Mouse (Mus musculus) liver, postnatal 0 days (tissue): Measurements from ENCODE around the gene Hba-a1. TPM values are rescaled to one million over a fixed set of nuclear protein-coding genes. Genes with fewer than 3 reads are reported as not detected.
"Not testable (repeated sequence)": the region's sequence is repeated elsewhere in the genome, so short reads cannot be mapped to it uniquely, and the experiment has no call there.

ENCODE experiments used
- ATAC-seq: fragments of 200-750 bp; cut with Nextera tagmentation; 2 replicates; pipeline ENCODE4 v1.8.0; 2017; ENCODE audit warnings: mild to moderate bottlenecking, moderate library complexity
- DNase-seq: peaks from one replicate; pipeline ENCODE4 v3.0.0-alpha.2; 2016
- H3K27ac ChIP-seq: fragments of 300-500 bp; sonication (generic); 2 replicates; pipeline ENCODE4 v1.5.1; 2014; ENCODE audit warnings: antibody characterized with exemption, moderate library complexity, mild to moderate bottlenecking, low read depth
- H3K27me3 ChIP-seq: fragments of 300-500 bp; sonication (generic); 2 replicates; pipeline ENCODE4 v1.6.1; 2014; ENCODE audit warnings: low read length, control low read depth, mixed read lengths; ENCODE audit not compliant: insufficient read depth
- H3K36me3 ChIP-seq: fragments of 300-500 bp; sonication (generic); replicated peaks from 2 replicates; pipeline ENCODE4 v1.6.1; 2014; ENCODE audit warnings: mild to moderate bottlenecking, control low read depth, low read length, moderate library complexity, mixed read lengths; ENCODE audit not compliant: insufficient read depth
- H3K4me1 ChIP-seq: fragments of 300-500 bp; sonication (generic); 2 replicates; pipeline ENCODE4 v1.6.1; 2014; ENCODE audit warnings: antibody characterized with exemption, mild to moderate bottlenecking, control low read depth; ENCODE audit not compliant: insufficient read depth
- H3K4me2 ChIP-seq: fragments of 300-500 bp; sonication (generic); 2 replicates; pipeline ENCODE4 v1.6.1; 2014; ENCODE audit warnings: low read depth, mild to moderate bottlenecking, low read length, moderate library complexity, mixed read lengths
- H3K4me3 ChIP-seq: fragments of 300-500 bp; sonication (generic); 2 replicates; pipeline ENCODE4 v1.5.1; 2014; ENCODE audit warnings: low read depth, low read length
- H3K9ac ChIP-seq: fragments of 300-500 bp; sonication (generic); replicated peaks from 2 replicates; pipeline ENCODE4 v1.6.1; 2014; ENCODE audit warnings: mild to moderate bottlenecking, moderate library complexity
- H3K9me3 ChIP-seq: fragments of 300-500 bp; sonication (generic); 2 replicates; pipeline ENCODE4 v1.6.1; 2016; ENCODE audit warnings: mild to moderate bottlenecking, control low read depth, low read length, mixed read lengths
- CTCF ChIP-seq: sonication (generic); IDR thresholded peaks from 2 replicates; pipeline ENCODE4 v1.5.1; 2016; ENCODE audit warnings: antibody characterized with exemption, low read depth
- EP300 ChIP-seq: IDR thresholded peaks from 2 replicates; pipeline ENCODE4 v1.6.1; 2016; ENCODE audit warnings: antibody characterized with exemption, low read depth, mild to moderate bottlenecking
- WGBS: fragments of 180-500 bp; shearing (Covaris S2); extraction: QIAGEN DNeasy Blood & Tissue Kit; methylation state at CpG from one replicate; pipeline ENCODE4 v1.1.7; 2014; ENCODE audit not compliant: insufficient replicate concordance; 5-methylcytosine and 5-hydroxymethylcytosine counted together
- polyA plus RNA-seq: library from polyadenylated mRNA; unstranded; fragments of >200 nt; fragmentation: Nextera tagmentation; extraction: Ambion mirVana; gene quantifications from 2 replicates; pipeline ENCODE4 v1.2.1, GENCODE M21; 2015

The Hba-a1 gene
- polyA plus RNA-seq: 32,136 and 32,798 TPM in 2 replicates

GRCm38 (mm10) chr11:32283091-32283777 lies at the start of gene Hba-a1:
Gene Hba-a1 (plus strand): TSS chr11:32283511.
- H3K27me3 ChIP-seq, H3K36me3 ChIP-seq, DNase-seq, H3K9me3 ChIP-seq: not testable (repeated sequence)
- Histone ChIP-seq H3K9ac (peak within 1 kb of the TSS; percentile 62), H3K27ac (peak within 1 kb of the TSS; percentile 96), H3K4me3 (peak within 1 kb of the TSS; percentile 32; the same call in 1 of the 2 replicates), H3K4me2 (peak within 1 kb of the TSS; percentile 56), H3K4me1 (peaks cover 18% of the 10 kb centered on the region)
- WGBS: 17% methylated on average over 1 of the region's 5 CpGs
- peak; percentile 76 for ATAC-seq

- no peak for TF ChIP-seq EP300
- no peak for TF ChIP-seq CTCF
- Histone ChIP-seq H3K4me1 (no peaks in the 10 kb centered on the region), H3K4me3 (no peak overlapping the region), H3K9me3 (no peaks in the 10 kb centered on the region), H3K27ac (no peak overlapping the region), H3K4me2 (no peak overlapping the region), H3K27me3 (no peaks in the 10 kb centered on the region), H3K9ac (no peak overlapping the region), H3K36me3 (peaks cover 86% of the 10 kb centered on the region)
- ATAC-seq (no peak), DNase-seq (no peak)
- WGBS: 91% methylated on average over 3 of the region's 3 CpGs
Observed at GRCm38 (mm10) chr11:32233895-32234294, 49.4 kb upstream of the Hba-a1 start.

DNA sequence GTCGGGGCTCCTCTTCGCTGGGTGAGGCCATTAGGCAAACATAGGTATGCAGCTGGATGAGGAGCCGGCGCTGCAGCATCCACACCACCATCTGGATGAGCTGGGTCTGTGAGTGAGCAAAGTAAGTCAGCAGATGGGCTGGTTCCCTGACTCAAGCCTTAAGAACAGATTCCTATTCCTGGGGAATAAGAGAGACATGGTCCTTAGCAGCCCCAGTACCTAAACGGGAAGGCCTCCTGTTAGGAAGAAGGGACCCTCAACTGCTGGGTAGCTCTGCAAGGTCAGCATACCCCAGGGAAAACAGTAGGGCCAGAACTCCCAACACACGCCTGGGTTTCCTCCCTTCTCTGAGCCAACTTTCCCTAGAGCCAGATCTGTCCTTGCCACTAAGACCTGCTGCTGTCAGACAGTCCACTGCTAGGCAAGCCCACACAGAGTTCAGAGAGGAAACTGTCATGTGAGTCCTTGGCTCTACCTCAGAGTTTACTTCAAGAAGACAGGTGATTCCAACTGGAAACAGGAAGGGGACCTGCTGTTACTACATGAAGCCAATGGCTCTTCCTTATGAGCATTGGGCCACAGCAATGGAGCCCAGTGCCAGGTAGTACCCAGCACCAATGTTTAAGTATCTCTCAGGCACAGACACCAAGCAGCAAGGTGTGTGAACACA lies 48.4 kb upstream of the Hba-a1 start:
- ATAC-seq: no peak
- Histone ChIP-seq H3K4me1 (no peaks in the 10 kb centered on the region), H3K9me3 (no peaks in the 10 kb centered on the region), H3K27ac (no peak overlapping the region), H3K4me2 (no peak overlapping the region), H3K36me3 (peaks cover 81% of the 10 kb centered on the region), H3K27me3 (no peaks in the 10 kb centered on the region), H3K9ac (no peak overlapping the region), H3K4me3 (no peak overlapping the region)
- 85% methylated on average over 6 of the region's 6 CpGs for WGBS
- no peak for DNase-seq
- TF ChIP-seq CTCF (no peak), EP300 (no peak)

GRCm38 (mm10) chr11:32235646-32236045 lies 47.7 kb upstream of the Hba-a1 start:
- DNase-seq: no peak

DNA sequence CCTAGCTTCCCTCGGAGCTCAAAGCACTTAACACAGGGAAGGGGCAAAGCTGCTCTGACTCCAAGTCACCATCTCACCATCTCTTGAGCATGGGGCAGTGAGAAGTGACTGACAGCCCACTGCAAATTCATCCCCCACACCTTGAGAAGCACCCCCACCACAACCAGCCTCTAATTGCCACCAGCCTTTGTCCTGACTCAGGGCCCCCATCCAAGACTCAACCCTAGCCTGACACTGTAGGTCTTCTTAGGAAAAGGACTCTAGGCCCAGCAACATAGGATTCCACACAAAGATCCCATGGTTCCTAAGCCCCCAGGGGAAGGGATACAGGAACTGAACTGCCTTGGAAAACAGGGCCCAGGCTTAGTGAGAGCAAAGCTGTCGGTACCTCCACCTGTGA lies 47.2 kb upstream of the Hba-a1 start:
- Histone ChIP-seq H3K36me3 (peaks cover 82% of the 10 kb centered on the region), H3K4me2 (no peak overlapping the region), H3K27ac (no peak overlapping the region), H3K9ac (no peak overlapping the region), H3K9me3 (no peaks in the 10 kb centered on the region), H3K4me1 (no peaks in the 10 kb centered on the region), H3K4me3 (no peak overlapping the region), H3K27me3 (no peaks in the 10 kb centered on the region)
- TF ChIP-seq CTCF (no peak), EP300 (no peak)
- WGBS: 86% methylated on average over 2 of the region's 2 CpGs
- DNase-seq (no peak), ATAC-seq (no peak)

More at GRCm38 (mm10) chr11:32235646-32236045, 47.7 kb upstream of the Hba-a1 start:
- Histone ChIP-seq H3K9me3 (no peaks in the 10 kb centered on the region), H3K9ac (no peak overlapping the region), H3K36me3 (peaks cover 80% of the 10 kb centered on the region), H3K4me3 (no peak overlapping the region), H3K27me3 (no peaks in the 10 kb centered on the region), H3K4me1 (no peaks in the 10 kb centered on the region), H3K4me2 (no peak overlapping the region), H3K27ac (no peak overlapping the region)
- no peak for ATAC-seq
- 59% methylated on average over 3 of the region's 3 CpGs for WGBS
- TF ChIP-seq EP300 (no peak), CTCF (no peak)

GRCm38 (mm10) chr11:32236712-32237410 lies 46.5 kb upstream of the Hba-a1 start:
- TF ChIP-seq CTCF (peak; percentile 83), EP300 (no peak)
- WGBS: 68% methylated on average over 9 of the region's 9 CpGs
- H3K36me3 ChIP-seq: peaks cover 82% of the 10 kb centered on the region
- H3K9ac ChIP-seq: no peak overlapping the region
- no peak overlapping the region for H3K4me3 ChIP-seq
- DNase-seq (peak; percentile 75), ATAC-seq (0 out of 2 replicates have a peak, but pooled peaks have one; percentile 20)
- no peaks in the 10 kb centered on the region for H3K9me3 ChIP-seq
- H3K27ac ChIP-seq: no peak overlapping the region
- H3K4me1 ChIP-seq: peaks cover 4% of the 10 kb centered on the region; the same call in 1 of the 2 replicates
- no peaks in the 10 kb centered on the region for H3K27me3 ChIP-seq
- H3K4me2 ChIP-seq: no peak overlapping the region
